Mouse (Mus musculus): ENCODE data around the gene Tcf7. TPM values are rescaled to one million over a fixed set of nuclear protein-coding genes. Genes with fewer than 3 reads are reported as not detected.

Tcf7 gene
- total RNA-seq (2017): 3.4 to 17.2 TPM (median 3.9 TPM) in 3 replicates

DNA sequence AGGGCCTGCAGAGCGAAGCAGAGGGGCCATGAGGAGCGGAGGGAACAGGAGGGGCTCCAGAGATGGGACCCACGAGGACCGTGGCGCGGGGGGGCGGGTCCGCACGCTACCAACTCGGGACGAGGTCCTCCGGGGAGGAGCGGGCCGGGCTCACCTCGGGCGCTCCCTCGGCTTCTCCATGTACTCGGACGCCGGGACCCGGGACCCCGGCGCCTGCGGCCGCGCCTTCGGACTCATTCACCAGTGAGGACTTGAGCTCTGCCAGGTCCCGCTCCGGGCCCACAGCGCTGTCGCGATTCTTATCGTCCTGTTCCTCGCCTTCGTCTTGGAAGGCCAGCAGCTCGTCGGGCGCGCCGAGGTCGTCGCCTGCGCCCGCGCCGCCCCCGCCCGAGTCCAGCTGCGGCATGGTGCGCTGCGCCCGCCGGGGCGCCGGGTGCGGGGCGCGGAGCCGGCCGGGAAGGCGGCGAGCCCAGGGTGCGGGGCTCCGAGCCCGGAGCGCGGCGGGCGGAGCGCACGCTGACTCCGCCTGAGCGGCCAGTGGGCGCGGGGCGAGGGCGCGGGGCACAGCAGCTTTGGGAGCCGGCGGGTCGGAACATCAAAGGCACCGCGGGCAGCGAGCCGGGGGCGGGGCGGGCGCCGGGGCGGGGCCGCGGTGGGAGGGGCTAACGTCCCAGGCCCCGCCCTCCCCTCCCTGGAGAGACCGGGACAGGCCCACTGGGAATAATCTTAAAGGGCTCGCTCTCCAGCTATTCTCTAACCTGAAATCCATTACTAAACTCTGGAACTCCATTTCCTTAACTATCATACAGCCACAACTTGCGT lies at the start of gene Tcf7:
Gene Tcf7, minus strand, starts transcription at position 241 of the 822 bp plus-strand sequence.
- ATAC-seq (replicated peaks; ENCODE audit: insufficient number of reproducible peaks, low FRiP score, low TSS enrichment, poor library complexity, severe bottlenecking): no peak

DNA sequence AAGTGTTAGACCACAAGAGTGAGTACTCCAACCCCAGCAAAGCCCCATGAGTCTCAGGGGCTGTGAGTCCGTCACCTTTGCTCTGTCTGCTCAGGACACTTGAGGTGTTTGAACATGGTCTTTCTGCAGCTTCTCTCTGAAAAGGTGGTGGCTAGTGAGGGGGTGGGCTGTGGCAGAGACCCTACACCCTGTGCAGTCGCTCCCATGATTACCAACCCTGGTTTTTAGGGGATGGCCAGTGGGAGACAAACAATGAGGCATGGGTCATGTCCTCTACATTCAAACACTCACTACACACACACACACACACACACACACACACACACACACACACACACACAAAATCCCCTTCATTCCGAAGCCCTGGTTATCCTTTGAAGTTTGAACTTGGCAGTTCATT lies 44.5 kb upstream of the Tcf7 start:
- ATAC-seq (replicated peaks; ENCODE audit: insufficient number of reproducible peaks, low FRiP score, low TSS enrichment, poor library complexity, severe bottlenecking): no peak

DNA sequence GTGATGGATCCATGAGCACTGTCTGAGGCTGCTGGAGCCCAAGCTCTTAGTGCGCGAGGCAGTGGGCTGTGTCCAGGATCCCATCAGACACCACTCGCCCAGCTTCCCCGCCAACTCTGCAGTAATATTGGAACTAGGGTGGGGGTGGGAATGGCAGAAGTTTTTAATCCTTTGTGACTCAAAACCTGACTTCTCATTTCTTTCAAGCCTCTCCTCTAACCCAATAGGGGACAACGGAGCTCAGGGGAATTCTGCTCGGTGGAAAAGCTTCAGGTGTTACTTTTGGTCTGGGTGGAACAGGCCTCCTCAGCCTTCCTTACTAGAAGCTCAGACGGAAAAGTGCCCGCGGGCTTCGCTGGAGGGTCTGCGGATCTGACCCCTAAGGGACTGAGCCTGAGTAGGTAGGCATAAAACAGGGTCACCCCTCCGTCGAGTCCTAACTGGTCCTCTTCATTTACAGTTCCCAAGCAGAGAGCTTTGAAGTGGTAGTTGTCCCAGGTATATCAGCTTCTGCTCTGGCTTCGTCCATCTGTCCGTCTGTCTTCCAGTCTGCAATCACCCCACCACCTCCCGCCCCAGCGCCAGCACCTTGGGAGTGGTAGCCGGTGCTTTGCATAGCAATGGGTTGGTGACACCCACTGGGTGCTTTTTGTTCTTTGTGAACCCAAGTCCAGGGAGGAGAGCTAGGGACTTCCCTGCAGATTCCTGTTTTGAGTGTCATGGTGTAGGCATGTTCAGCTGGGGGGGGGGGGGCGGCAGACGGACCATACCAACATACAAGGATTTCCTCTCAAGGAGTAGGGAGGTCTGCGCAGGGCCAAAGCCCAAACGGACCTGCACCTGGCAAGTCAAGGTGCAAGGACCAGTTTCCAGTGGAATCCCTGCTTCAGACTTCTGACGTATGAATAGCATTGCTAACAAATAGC lies 41.9 kb upstream of the Tcf7 start:
- ATAC-seq (replicated peaks; ENCODE audit: insufficient number of reproducible peaks, low FRiP score, low TSS enrichment, poor library complexity, severe bottlenecking): no peak

DNA sequence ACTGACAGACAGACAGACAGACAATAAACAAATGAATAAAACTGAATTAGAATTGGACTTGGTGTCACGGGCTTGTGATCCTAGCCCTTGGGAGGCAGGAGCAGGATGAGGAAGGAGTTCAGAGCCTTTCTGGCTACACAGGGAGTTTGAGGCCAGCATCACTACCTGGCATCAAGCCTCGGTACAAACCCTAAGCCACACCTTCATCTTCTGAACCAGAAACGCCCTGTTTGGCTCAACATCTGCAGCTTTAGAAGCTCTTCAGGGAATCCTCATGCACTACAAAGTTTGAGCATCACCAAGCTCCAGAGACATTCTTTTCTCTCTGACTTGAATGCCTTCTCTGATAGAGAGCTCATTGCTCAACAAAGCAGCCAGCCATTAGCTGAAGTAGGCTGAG lies 38.7 kb upstream of the Tcf7 start:
- no peak for ATAC-seq (replicated peaks; ENCODE audit: insufficient number of reproducible peaks, low FRiP score, low TSS enrichment, poor library complexity, severe bottlenecking)

DNA sequence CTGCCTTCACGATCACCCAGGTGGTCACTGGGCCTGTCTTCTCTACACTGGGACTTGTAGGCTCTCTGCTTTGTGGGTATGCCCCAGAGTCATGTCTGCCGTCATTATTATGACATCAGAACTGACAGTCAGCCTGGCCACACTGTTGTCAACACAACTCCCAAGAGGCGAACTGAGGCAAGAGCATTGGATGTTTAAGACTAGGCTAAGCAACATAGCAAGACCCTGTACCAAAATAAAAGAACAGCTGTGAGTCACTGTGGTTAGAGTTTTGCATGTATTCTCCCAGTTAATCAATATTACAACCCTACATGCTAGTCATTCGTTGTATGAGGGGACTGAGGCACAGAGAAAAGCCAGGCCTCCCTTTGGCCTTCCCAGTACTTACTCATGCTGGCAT lies 37.7 kb upstream of the Tcf7 start:
- ATAC-seq (replicated peaks; ENCODE audit: insufficient number of reproducible peaks, low FRiP score, low TSS enrichment, poor library complexity, severe bottlenecking): no peak

DNA sequence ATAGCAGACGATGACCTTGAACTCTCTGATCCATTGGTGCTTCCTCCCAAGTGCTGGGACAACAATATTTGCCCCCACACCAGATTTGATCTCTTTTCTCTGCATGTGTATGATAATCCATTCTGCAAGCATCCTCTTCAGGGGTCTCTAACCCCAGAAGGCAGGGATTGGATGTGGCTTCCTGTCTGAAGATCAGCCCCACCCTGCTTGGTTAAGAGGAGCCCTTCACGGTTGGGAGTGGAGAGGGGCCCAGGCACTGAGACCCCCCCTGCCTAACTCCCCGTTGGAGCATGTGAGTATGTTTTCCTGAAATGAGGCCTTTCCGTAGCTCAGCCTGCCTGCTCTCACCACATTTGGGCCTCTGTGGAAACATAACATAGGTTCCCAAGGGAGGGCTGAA lies 36.9 kb upstream of the Tcf7 start:
- ATAC-seq (replicated peaks; ENCODE audit: insufficient number of reproducible peaks, low FRiP score, low TSS enrichment, poor library complexity, severe bottlenecking): no peak

DNA sequence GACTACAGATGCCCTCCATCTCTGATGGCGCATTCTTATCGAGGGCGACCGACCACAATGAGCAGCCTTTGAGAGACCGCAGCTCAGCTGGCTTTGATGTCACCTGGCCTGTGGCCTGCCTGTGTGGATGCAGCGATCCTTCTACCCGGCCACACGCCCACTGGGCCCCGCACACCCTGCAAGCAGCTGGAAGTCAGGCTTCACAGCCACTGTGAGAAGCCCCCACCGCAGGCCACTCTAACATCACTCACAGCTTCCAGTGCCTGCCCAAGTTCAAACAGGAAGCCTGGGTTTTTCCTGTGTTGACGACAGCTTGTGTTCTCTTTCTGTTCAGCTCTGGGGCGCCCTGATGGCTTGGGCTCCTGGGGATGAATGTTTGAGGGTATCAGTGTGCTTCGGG lies 35.6 kb upstream of the Tcf7 start:
- peak; percentile 47; the same call in 1 of the 2 replicates for ATAC-seq (replicated peaks; ENCODE audit: insufficient number of reproducible peaks, low FRiP score, low TSS enrichment, poor library complexity, severe bottlenecking)

DNA sequence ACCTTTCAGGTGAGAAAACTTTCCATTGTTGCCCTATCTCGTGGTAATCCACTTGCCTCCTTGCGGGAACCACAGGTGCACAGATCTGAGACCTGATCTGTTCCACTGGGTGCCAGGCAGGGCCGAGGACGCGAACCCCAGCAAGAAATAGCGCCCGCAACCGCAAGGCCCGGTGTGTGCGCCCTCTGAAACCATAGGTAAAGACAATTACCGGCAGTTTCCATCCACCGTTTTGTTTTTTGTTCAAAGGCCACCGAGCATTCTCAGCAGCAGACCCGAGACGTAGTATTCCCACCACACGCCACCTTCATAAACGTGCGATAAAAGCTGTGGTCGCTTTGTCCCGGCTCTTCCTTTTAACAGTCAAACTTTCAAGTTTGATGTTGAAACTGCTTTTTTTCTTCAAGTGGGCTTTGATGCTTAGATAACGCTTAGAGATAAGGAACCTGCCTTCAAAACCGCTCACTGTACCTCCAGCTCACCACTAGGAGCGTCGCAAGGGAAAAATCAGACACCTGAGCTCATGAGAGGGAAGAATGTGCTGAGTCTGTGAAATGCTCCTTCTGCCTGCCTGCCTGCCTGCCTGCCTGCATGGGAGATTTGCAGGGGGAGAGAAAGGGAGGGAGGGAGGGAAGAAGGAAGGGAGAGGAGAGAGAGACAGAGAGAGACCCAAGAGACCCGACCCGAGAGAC lies 31.4 kb upstream of the Tcf7 start:
- no peak for ATAC-seq (replicated peaks; ENCODE audit: insufficient number of reproducible peaks, low FRiP score, low TSS enrichment, poor library complexity, severe bottlenecking)

DNA sequence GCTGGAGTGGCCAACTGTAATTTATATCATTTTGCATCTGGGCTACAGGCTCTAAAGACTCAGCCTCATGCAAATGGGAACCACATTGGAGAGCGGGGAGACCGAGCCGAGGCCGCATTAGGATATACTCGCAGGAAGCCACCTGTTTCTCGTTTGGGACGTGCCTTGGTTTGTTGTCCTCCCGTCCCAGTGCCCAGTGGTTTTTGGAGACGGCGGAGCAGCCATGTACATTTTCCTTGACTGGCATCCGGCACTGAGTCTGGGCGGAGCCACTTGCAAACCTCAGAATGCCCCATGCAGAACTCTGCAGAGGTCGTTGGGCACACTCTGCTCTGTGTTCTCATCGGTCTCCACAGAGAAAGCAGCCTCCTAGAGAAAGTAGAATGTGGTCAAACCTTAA lies 27.9 kb upstream of the Tcf7 start:
- no peak for ATAC-seq (replicated peaks; ENCODE audit: insufficient number of reproducible peaks, low FRiP score, low TSS enrichment, poor library complexity, severe bottlenecking)

DNA sequence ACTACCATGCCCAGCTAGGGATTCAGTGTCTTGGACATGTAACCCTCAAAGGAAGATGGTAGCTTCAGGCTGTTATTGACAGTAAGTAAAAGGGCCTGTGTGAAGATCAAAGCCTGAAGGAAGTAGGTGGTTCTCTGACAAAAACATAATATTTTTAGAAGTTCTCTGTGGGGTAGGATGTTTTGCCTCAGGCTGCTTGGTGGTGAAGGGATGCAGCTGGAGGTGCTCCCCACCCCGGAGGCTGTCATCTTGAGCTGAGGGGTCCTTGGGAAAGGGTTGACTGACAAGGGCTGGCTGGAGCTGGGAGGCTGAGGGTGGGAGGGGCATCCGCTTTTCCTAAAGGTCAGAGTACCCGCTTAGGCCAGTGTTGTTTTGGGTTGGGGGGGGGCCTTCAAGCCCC lies 26.7 kb upstream of the Tcf7 start:
- no peak for ATAC-seq (replicated peaks; ENCODE audit: insufficient number of reproducible peaks, low FRiP score, low TSS enrichment, poor library complexity, severe bottlenecking)

DNA sequence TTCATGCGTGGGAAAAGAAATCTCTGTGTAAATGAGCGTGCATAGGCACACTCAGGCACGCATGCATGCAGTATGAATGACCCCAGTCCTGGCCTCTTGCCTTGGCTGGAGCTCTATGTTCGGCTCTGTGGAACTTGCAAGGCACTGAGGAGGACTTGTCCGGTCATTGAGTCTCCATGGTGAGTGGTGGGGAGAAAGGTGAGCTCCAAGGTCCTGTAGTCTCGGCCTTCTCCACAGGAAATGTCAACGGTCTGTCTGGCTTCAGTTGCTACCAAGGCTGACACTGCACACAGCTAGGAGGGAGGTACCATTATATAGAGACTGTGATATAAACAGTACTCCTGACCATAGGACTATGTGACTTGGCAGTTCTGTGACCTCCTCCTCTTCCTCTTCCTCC lies 23.6 kb upstream of the Tcf7 start:
- no peak for ATAC-seq (replicated peaks; ENCODE audit: insufficient number of reproducible peaks, low FRiP score, low TSS enrichment, poor library complexity, severe bottlenecking)

DNA sequence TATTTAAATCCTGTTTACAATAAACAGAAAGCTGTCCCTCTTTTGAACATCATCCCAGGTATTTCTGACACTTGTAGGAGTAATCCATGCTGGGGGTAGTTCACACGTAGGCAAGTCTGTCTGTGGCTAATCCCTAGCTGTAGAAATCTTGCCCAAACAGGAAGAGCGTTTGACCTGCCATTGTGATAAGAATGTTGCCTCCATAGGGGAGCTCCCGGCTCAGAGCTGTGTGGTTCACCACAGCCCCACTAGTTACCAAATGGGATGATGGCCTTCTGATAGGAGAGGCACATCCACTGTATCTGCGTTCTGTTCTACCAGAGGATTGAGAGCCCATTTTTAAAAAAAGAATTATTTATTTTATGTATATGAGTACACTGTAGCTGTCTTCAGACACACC lies 22.5 kb upstream of the Tcf7 start:
- ATAC-seq (replicated peaks; ENCODE audit: insufficient number of reproducible peaks, low FRiP score, low TSS enrichment, poor library complexity, severe bottlenecking): no peak

DNA sequence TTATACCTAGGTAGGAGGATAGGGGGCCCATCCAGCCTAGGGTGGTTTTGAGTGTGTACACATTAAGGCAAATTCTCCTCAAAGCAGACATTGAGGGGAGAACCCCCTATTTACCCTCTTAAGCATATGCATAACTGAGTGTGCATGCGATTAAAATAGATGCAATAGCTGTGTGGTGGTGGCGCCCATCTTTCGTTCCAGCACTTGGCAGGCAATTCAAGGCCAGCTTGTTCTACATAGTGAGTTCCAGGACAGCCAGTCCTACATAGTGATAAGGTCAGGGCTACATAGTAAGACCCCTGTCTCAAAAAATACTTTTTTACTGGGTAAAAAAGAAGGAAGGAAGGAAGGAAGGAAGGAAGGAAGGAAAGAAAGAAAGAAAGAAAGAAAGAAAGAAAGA lies 19.9 kb upstream of the Tcf7 start:
- no peak for ATAC-seq (replicated peaks; ENCODE audit: insufficient number of reproducible peaks, low FRiP score, low TSS enrichment, poor library complexity, severe bottlenecking)

DNA sequence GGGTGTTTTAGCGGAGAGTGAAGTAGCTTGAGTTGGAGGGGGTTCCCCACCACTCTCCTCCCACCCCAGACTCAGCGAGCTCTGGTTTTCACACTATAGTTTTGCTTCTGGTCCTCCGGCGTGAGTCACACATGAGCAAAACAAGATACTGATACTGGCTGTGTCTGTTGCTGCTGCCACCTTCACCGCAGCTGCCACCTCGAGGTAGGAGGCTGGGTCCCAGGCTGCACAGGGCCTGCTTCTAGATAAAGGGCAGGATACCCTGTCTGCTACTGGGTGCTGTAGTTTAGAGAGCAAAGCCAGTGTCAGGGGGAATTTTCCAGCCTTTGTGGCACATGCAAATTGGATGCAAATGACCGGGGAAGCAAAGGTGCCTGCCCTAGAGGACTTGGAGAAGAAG lies 16.9 kb upstream of the Tcf7 start:
- ATAC-seq (replicated peaks; ENCODE audit: insufficient number of reproducible peaks, low FRiP score, low TSS enrichment, poor library complexity, severe bottlenecking): peak; percentile 70

DNA sequence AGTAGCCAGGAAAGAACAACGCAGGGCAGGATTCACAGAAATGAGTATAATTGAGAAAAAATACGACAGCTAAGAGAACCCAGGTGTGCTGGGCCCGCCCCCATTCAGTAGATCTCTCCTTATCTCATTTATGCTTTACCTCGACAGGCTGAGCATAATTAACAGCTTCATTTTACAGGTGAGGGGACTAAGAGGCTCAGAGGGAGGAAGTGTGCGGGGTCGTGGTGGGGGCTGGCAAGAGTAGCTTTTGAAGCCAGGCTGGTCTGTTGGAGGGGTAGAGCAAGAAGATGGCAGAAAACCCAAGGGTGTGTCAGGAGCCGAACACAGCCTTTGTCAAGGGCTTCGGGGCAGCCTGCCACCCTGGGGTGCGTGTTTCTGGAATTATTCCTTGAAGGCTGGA lies 16.1 kb upstream of the Tcf7 start:
- ATAC-seq (replicated peaks; ENCODE audit: insufficient number of reproducible peaks, low FRiP score, low TSS enrichment, poor library complexity, severe bottlenecking): no peak

DNA sequence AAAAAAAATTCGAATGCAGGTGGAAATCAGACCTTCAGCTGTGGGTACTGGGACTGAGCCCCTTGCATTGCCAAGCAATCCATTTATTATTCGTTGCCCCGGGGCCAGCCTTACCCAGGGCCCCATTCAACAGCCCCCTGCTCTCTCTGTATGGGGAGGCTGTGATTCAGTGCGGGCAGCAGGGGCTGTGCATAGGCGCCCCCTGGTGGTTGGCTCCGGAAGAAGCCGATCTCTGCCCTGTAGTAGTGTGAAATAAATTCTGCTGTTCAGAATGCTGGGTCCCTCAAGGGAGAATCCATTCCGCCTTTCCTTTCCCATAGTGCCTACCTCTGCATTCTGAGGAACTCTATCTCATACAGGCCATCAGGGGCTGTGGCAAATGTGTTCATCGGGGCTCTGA lies 14.5 kb upstream of the Tcf7 start:
- ATAC-seq (replicated peaks; ENCODE audit: insufficient number of reproducible peaks, low FRiP score, low TSS enrichment, poor library complexity, severe bottlenecking): peak; percentile 81

DNA sequence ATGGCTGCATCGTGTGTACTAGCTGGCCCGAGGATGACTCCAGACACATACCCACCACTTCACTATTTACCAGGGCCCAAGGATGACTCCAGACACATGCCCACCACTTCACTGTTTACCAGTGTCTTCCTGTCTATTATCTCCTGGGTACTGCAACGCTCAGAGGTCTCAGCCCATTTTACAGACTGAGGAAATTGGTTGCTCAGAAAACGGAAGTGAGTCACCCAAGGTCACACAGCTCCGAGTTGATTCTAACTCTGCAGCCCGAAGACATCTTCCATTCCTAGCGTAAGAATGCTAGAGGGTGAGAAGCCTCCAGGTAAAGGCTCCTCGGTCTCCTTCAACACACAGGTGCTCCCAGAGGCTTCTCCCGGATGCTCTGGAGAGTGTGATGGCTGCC lies 11.3 kb upstream of the Tcf7 start:
- ATAC-seq (replicated peaks; ENCODE audit: insufficient number of reproducible peaks, low FRiP score, low TSS enrichment, poor library complexity, severe bottlenecking): no peak

DNA sequence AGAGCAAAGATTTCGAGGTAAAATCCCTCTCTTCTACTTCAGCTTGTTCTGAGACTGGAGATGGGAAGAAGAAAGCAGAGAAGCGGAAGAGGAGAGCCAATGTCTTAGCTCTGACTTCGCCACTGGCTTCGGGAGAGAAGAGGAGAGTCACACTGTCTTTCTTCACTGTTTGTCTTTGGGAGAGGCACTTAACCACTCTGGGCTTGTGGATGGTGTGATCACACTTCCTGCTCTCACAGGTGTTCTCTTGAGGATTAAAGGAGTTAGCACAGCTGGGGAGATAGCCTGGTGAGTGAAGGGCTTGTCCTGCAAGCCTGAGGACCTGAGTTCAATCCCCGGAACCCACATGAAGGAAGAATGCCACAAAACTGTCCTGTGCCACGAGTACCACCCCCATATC lies 10.1 kb upstream of the Tcf7 start:
- ATAC-seq (replicated peaks; ENCODE audit: insufficient number of reproducible peaks, low FRiP score, low TSS enrichment, poor library complexity, severe bottlenecking): no peak

DNA sequence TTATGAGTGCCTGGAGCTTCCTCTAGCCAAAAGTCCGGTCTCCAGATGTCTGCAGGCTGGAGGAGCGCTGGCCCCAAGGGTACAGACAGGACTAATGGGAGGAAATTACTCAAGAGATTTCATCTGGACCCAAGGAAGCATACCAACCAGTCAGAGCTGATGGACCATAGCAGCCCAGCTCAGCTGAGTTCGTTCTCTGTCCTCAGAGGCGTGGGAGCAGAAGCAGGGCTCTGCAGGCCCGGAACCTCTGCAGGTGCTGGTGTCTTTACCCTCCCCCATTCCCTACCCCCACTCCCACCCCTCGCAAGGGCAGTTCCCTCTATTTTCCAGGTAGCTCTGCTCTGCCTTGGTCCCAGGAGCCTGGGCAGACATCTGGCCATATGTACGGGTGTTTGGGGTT lies 9.5 kb upstream of the Tcf7 start:
- no peak for ATAC-seq (replicated peaks; ENCODE audit: insufficient number of reproducible peaks, low FRiP score, low TSS enrichment, poor library complexity, severe bottlenecking)
